Mouse (Mus musculus): ENCODE data around the gene Tcerg1l.

Gene Tcerg1l

GRCm38 (mm10) chr7:138222951-138223350 lies 174.6 kb downstream of the Tcerg1l start:
- DNase-seq (ENCODE audit: low read depth, low spot score) = no peak

GRCm38 (mm10) chr7:138217556-138218098 lies 179.9 kb downstream of the Tcerg1l start:
- no peak for DNase-seq (ENCODE audit: low read depth, low spot score)

- DNase-seq (ENCODE audit: low read depth, low spot score) = no peak
Measured at GRCm38 (mm10) chr7:138215177-138215830, 182.2 kb downstream of the Tcerg1l start.

GRCm38 (mm10) chr7:138214710-138215109 lies 182.8 kb downstream of the Tcerg1l start:
- DNase-seq (ENCODE audit: low read depth, low spot score) = no peak

- DNase-seq (ENCODE audit: low read depth, low spot score) = no peak
Measured at GRCm38 (mm10) chr7:138209769-138210168, 187.8 kb downstream of the Tcerg1l start.

GRCm38 (mm10) chr7:138205124-138205523 lies 192.4 kb downstream of the Tcerg1l start:
- no peak for DNase-seq (ENCODE audit: low read depth, low spot score)

- DNase-seq (ENCODE audit: low read depth, low spot score) = no peak
Measured at GRCm38 (mm10) chr7:138202162-138202832, 195.2 kb downstream of the Tcerg1l start.

GRCm38 (mm10) chr7:138199333-138200058 lies 198.0 kb downstream of the Tcerg1l start:
- no peak for DNase-seq (ENCODE audit: low read depth, low spot score)

- no peak for DNase-seq (ENCODE audit: low read depth, low spot score)
Measured at GRCm38 (mm10) chr7:138196139-138196538, 201.4 kb downstream of the Tcerg1l start.

GRCm38 (mm10) chr7:138184197-138184596 lies 213.3 kb downstream of the Tcerg1l start:
- no peak for DNase-seq (ENCODE audit: low read depth, low spot score)

GRCm38 (mm10) chr7:138182216-138182615 lies 215.3 kb downstream of the Tcerg1l start:
- no peak for DNase-seq (ENCODE audit: low read depth, low spot score)

GRCm38 (mm10) chr7:138178617-138179016 lies 218.9 kb downstream of the Tcerg1l start:
- no peak for DNase-seq (ENCODE audit: low read depth, low spot score)

GRCm38 (mm10) chr7:138176026-138176425 lies 221.5 kb downstream of the Tcerg1l start:
- no peak for DNase-seq (ENCODE audit: low read depth, low spot score)

- no peak for DNase-seq (ENCODE audit: low read depth, low spot score)
Measured at GRCm38 (mm10) chr7:138170389-138170788, 227.1 kb downstream of the Tcerg1l start.

All from c-Kit-negative CD71-positive TER-119-positive erythroid progenitor cells, embryonic 14.5 days (primary cell).